In genomic region chr17:73803521-73804184, GRCm38 (mm10) we compare ENCODE assay signal across 8 mouse cellular contexts. TPM values are rescaled to one million over a fixed set of nuclear protein-coding genes. Genes with fewer than 3 reads are reported as not detected.
DNase-seq lines count a peak whose midpoint lies in the region; ATAC-seq lines count a peak whose summit lies in the region.

TSS of gene Ehd3 (plus strand) at chr17:73804134.

- intact Hi-C loops in heart, postnatal 25 days (cut with DNase I): loop anchor here (1.0 kb wide), 1 partner anchor 79 kb away; no protein-coding TSS in a partner anchor

- WGBS in heart, embryonic 10.5 days: 76% methylated on average over 5 of the region's 5 CpGs
- 80% methylated on average over 5 of the region's 5 CpGs for WGBS in embryonic facial prominence, embryonic 15.5 days
- 93% methylated on average over 5 of the region's 5 CpGs for WGBS in neural tube, embryonic 13.5 days

- peaks cover 11% of the 10 kb centered on the region for H3K4me1 ChIP-seq in heart, embryonic 10.5 days
- H3K4me1 ChIP-seq in embryonic facial prominence, embryonic 15.5 days: no peaks in the 10 kb centered on the region; the same call in 1 of the 2 replicates
- H3K4me1 ChIP-seq in neural tube, embryonic 13.5 days (replicated peaks): peaks cover 23% of the 10 kb centered on the region

- H3K27me3 ChIP-seq in heart, embryonic 10.5 days (ENCODE audit: insufficient read depth, poor library complexity, severe bottlenecking): no peaks in the 10 kb centered on the region
- H3K27me3 ChIP-seq in embryonic facial prominence, embryonic 15.5 days: no peaks in the 10 kb centered on the region; the same call in 1 of the 2 replicates
- H3K27me3 ChIP-seq in neural tube, embryonic 13.5 days: no peaks in the 10 kb centered on the region

- H3K27ac ChIP-seq in heart, embryonic 10.5 days: peak within 1 kb of the TSS; percentile 73
- H3K27ac ChIP-seq in embryonic facial prominence, embryonic 15.5 days (replicated peaks): no peak within 1 kb of the TSS
- H3K27ac ChIP-seq in neural tube, embryonic 13.5 days (replicated peaks): peak within 1 kb of the TSS; percentile 90

- no peak for DNase-seq in heart, embryonic 10.5 days (ENCODE audit: low spot score)
- no peak for DNase-seq in heart, postnatal 25 days (ENCODE audit: low spot score)
- peak; percentile 54 for DNase-seq in CD4-positive, CD25-positive, alpha-beta regulatory T cell, adult 2 months (ENCODE audit: low read depth, low spot score)
- no peak for DNase-seq in left cerebral cortex, adult 8-10 months (ENCODE audit: low spot score in 2 of 2)
- DNase-seq in T-cell, adult 2 months (ENCODE audit: low spot score): no peak
- no peak for DNase-seq in Muller cell, postnatal 12 days (ENCODE audit: inconsistent ontology term)

- ATAC-seq in embryonic facial prominence, embryonic 15.5 days (ENCODE audit: insufficient number of reproducible peaks, low FRiP score, low TSS enrichment, low read depth): no peak
- ATAC-seq in neural tube, embryonic 13.5 days (ENCODE audit: low read depth): no peak

- no peaks in the 10 kb centered on the region for H3K36me3 ChIP-seq in heart, embryonic 10.5 days
- H3K36me3 ChIP-seq in embryonic facial prominence, embryonic 15.5 days: no peaks in the 10 kb centered on the region
- no peaks in the 10 kb centered on the region for H3K36me3 ChIP-seq in neural tube, embryonic 13.5 days

- peak within 1 kb of the TSS; percentile 74 for H3K4me2 ChIP-seq in embryonic facial prominence, embryonic 15.5 days (replicated peaks)
- peak within 1 kb of the TSS; percentile 83 for H3K4me2 ChIP-seq in neural tube, embryonic 13.5 days

- H3K4me3 ChIP-seq in heart, embryonic 10.5 days: peak within 1 kb of the TSS; percentile 74
- peak within 1 kb of the TSS; percentile 55 for H3K4me3 ChIP-seq in embryonic facial prominence, embryonic 15.5 days (replicated peaks)
- peak within 1 kb of the TSS; percentile 57 for H3K4me3 ChIP-seq in neural tube, embryonic 13.5 days

- H3K9ac ChIP-seq in embryonic facial prominence, embryonic 15.5 days: peak within 1 kb of the TSS; percentile 35
- peak within 1 kb of the TSS; percentile 81 for H3K9ac ChIP-seq in neural tube, embryonic 13.5 days

- H3K9me3 ChIP-seq in heart, embryonic 10.5 days: no peaks in the 10 kb centered on the region
- no peaks in the 10 kb centered on the region for H3K9me3 ChIP-seq in embryonic facial prominence, embryonic 15.5 days (replicated peaks)
- H3K9me3 ChIP-seq in neural tube, embryonic 13.5 days: no peaks in the 10 kb centered on the region

RNA-seq across cellular contexts. Expression of gene Ehd3, which starts in this region (rescaled TPM):
- polyA plus RNA-seq in heart, embryonic 10.5 days (2016; fragmentation: Nextera tagmentation; extraction: Ambion mirVana): 4.6 and 12.5 TPM in 2 replicates
- 1 to 10 TPM; 2.6 to 3.3 TPM for total RNA-seq in heart, postnatal 25 days (2021)
- 4.5 and 5.2 TPM in 2 replicates for polyA plus RNA-seq in embryonic facial prominence, embryonic 15.5 days (2015; fragmentation: Nextera tagmentation; extraction: Ambion mirVana)
- 10 to 100 TPM; 77.3 to 81.4 (median 79.9) TPM for total RNA-seq in left cerebral cortex, adult 8-10 months (2022)
- polyA plus RNA-seq in neural tube, embryonic 13.5 days (2015; fragmentation: Nextera tagmentation; extraction: Ambion mirVana): 20.1 and 20.9 TPM in 2 replicates

Comparison
In these comparisons a context has a peak if more than half of its experiments do, and no peak if none do; other contexts are left out.
1. RNA of gene Ehd3 (total RNA-seq): 77.3 to 81.4 TPM in left cerebral cortex, adult 8-10 months; 2.6 to 3.3 TPM in heart, postnatal 25 days; every median in the first group is over 10 times any median in the second.
2. Peak in every context shown above with its lines, with median percentiles within 50 percentile points of each other: H3K4me3 ChIP-seq.